Mouse (Mus musculus): ENCODE results near the gene Apmap. TPM values are rescaled to one million over a fixed set of nuclear protein-coding genes. Genes with fewer than 3 reads are reported as not detected.

Apmap gene
- polyA plus RNA-seq, 1 experiment: 83.3 TPM

Other genes starting within 250 kb of the Apmap start
- 3.6 and 4.5 TPM in 2 replicates for gene 3300002I08Rik, start 245.8 kb downstream of the Apmap start, polyA plus RNA-seq (2012; rRNA removed)
- 1.5 and 1.7 TPM in 2 replicates for gene Zfp442, start 157.1 kb downstream of the Apmap start, polyA plus RNA-seq (2012; rRNA removed)
- gene Zfp345, start 123.5 kb downstream of the Apmap start, polyA plus RNA-seq (2012; rRNA removed): 0.06 TPM in 1 of 2 replicates, not detected in the other
- 0.29 TPM in 1 of 2 replicates, not detected in the other for gene Cst7, start 38.2 kb downstream of the Apmap start, polyA plus RNA-seq (2012; rRNA removed)
- 15.4 and 15.7 TPM in 2 replicates for gene Acss1, start 59.9 kb upstream of the Apmap start, polyA plus RNA-seq (2012; rRNA removed)
- gene Vsx1, start 80.8 kb upstream of the Apmap start, polyA plus RNA-seq (2012; rRNA removed): 0.06 TPM in 1 of 2 replicates, not detected in the other
- 50.8 and 54.5 TPM in 2 replicates for gene Entpd6, start 140.5 kb upstream of the Apmap start, polyA plus RNA-seq (2012; rRNA removed)
- 134 and 144 TPM in 2 replicates for gene Pygb, start 178.2 kb upstream of the Apmap start, polyA plus RNA-seq (2012; rRNA removed)

Data from cerebellum, adult 2 months (tissue).